Mouse (Mus musculus): ENCODE measurements around the gene Clmn.

- TF ChIP-seq TAL1 (IDR thresholded peaks at IDR 0.05; ENCODE audit: low read length) = no peak
- TF ChIP-seq GATA1 (IDR thresholded peaks at IDR 0.05; ENCODE audit: low read length) = no peak
These were observed 99.8 kb downstream of the Clmn start for GRCm38 (mm10) chr12:104765116-104765515.
